Mouse (Mus musculus): ENCODE measurements around the gene Agpat1. TPM values are rescaled to one million over a fixed set of nuclear protein-coding genes. Genes with fewer than 3 reads are reported as not detected.

Gene Agpat1
- total RNA-seq, 2 experiments from 2014 or later = 10.3 to 12.6 TPM

- ATAC-seq (replicated peaks; ENCODE audit: low FRiP score, poor library complexity, severe bottlenecking) = no peak
Observed at GRCm38 (mm10) chr17:34649106-34649864, 45.2 kb downstream of the Agpat1 start.

- ATAC-seq (replicated peaks; ENCODE audit: low FRiP score, poor library complexity, severe bottlenecking) = no peak
Observed at GRCm38 (mm10) chr17:34650781-34651180, 46.7 kb downstream of the Agpat1 start.

- no peak for ATAC-seq (replicated peaks; ENCODE audit: low FRiP score, poor library complexity, severe bottlenecking)
Observed at GRCm38 (mm10) chr17:34651507-34652221, 47.6 kb downstream of the Agpat1 start.

GRCm38 (mm10) chr17:34652546-34652945 is 48.5 kb downstream of the Agpat1 start:
- ATAC-seq (replicated peaks; ENCODE audit: low FRiP score, poor library complexity, severe bottlenecking) = no peak

GRCm38 (mm10) chr17:34652985-34653384 is 48.9 kb downstream of the Agpat1 start:
- ATAC-seq (replicated peaks; ENCODE audit: low FRiP score, poor library complexity, severe bottlenecking) = no peak

- ATAC-seq (replicated peaks; ENCODE audit: low FRiP score, poor library complexity, severe bottlenecking) = 0 out of 2 replicates have a peak, but pooled peaks have one; percentile 51
Observed at GRCm38 (mm10) chr17:34653746-34654285, 49.8 kb downstream of the Agpat1 start.

GRCm38 (mm10) chr17:34654392-34654791 is 50.3 kb downstream of the Agpat1 start:
- no peak for ATAC-seq (replicated peaks; ENCODE audit: low FRiP score, poor library complexity, severe bottlenecking)

GRCm38 (mm10) chr17:34655160-34655559 is 51.1 kb downstream of the Agpat1 start:
- no peak for ATAC-seq (replicated peaks; ENCODE audit: low FRiP score, poor library complexity, severe bottlenecking)

GRCm38 (mm10) chr17:34655581-34655991 is 51.5 kb downstream of the Agpat1 start:
- no peak for ATAC-seq (replicated peaks; ENCODE audit: low FRiP score, poor library complexity, severe bottlenecking)

- ATAC-seq (replicated peaks; ENCODE audit: low FRiP score, poor library complexity, severe bottlenecking) = no peak
Observed at GRCm38 (mm10) chr17:34656666-34657065, 52.6 kb downstream of the Agpat1 start.

GRCm38 (mm10) chr17:34657271-34657670 is 53.2 kb downstream of the Agpat1 start:
- ATAC-seq (replicated peaks; ENCODE audit: low FRiP score, poor library complexity, severe bottlenecking) = no peak

- no peak for ATAC-seq (replicated peaks; ENCODE audit: low FRiP score, poor library complexity, severe bottlenecking)
Observed at GRCm38 (mm10) chr17:34658145-34658544, 54.1 kb downstream of the Agpat1 start.

GRCm38 (mm10) chr17:34658591-34658990 is 54.5 kb downstream of the Agpat1 start:
- no peak for ATAC-seq (replicated peaks; ENCODE audit: low FRiP score, poor library complexity, severe bottlenecking)

GRCm38 (mm10) chr17:34659181-34659896 is 55.3 kb downstream of the Agpat1 start:
- no peak for ATAC-seq (replicated peaks; ENCODE audit: low FRiP score, poor library complexity, severe bottlenecking)

GRCm38 (mm10) chr17:34659897-34660214 is 55.8 kb downstream of the Agpat1 start:
- no peak for ATAC-seq (replicated peaks; ENCODE audit: low FRiP score, poor library complexity, severe bottlenecking)

- ATAC-seq (replicated peaks; ENCODE audit: low FRiP score, poor library complexity, severe bottlenecking) = no peak
Observed at GRCm38 (mm10) chr17:34660259-34660820, 56.3 kb downstream of the Agpat1 start.

GRCm38 (mm10) chr17:34661121-34661591 is 57.1 kb downstream of the Agpat1 start:
- no peak for ATAC-seq (replicated peaks; ENCODE audit: low FRiP score, poor library complexity, severe bottlenecking)

GRCm38 (mm10) chr17:34662468-34662867 is 58.4 kb downstream of the Agpat1 start:
- no peak for ATAC-seq (replicated peaks; ENCODE audit: low FRiP score, poor library complexity, severe bottlenecking)

- no peak for ATAC-seq (replicated peaks; ENCODE audit: low FRiP score, poor library complexity, severe bottlenecking)
Observed at GRCm38 (mm10) chr17:34662978-34663377, 58.9 kb downstream of the Agpat1 start.

All from erythroid progenitor cell, adult 5-6 weeks (primary cell).